Mouse (Mus musculus) embryonic fibroblast, embryonic 13.5 days (primary cell): ENCODE measurements around the gene Trp73.

Experiments
- CTCF ChIP-seq: IDR thresholded peaks from 2 replicates; pipeline ENCODE4 v1.5.1; 2011; ENCODE audit warnings: mild to moderate bottlenecking, control low read depth, low read length, moderate library complexity, borderline replicate concordance; ENCODE audit not compliant: insufficient read depth
- POLR2A ChIP-seq: IDR thresholded peaks from 2 replicates; pipeline ENCODE4 v1.6.1; 2011; ENCODE audit warnings: low read depth, mild to moderate bottlenecking, control low read depth, low read length, moderate library complexity

GRCm38 (mm10) chr4:154007759-154008158 is 132.2 kb downstream of the Trp73 start:
- no peak for TF ChIP-seq POLR2A
- no peak for TF ChIP-seq CTCF
